Mouse (Mus musculus): ENCODE measurements around the gene Bcl3. TPM values are rescaled to one million over a fixed set of nuclear protein-coding genes. Genes with fewer than 3 reads are reported as not detected.

The Bcl3 gene
- polyA plus RNA-seq, 1 experiment, result 0.18 TPM

DNA sequence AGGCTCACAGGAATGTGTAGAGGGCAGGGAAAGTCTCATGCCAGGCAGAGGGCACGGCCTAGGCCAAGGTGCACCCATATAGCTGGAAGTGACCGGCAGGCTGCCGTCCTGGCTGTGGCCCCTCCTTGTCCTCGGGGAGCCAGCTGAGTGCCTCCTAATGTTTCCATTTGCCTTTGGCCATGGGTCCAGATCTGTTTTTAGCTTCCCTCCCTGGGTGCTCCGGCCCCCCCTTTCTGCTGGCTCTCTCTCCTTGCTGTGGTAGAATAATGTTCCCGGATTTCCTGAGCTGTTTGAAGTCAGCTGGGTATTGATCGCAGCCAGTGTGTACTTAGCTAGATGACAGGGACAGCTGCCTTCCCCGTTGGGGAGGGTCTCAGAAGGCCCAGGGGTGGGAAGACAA lies 38.9 kb downstream of the Bcl3 start:
- TF ChIP-seq TAL1 (IDR thresholded peaks at IDR 0.05; ENCODE audit: low read length), result no peak
- no peak for TF ChIP-seq GATA1 (IDR thresholded peaks at IDR 0.05; ENCODE audit: low read length)
- no peaks in the 10 kb centered on the region for H3K27me3 ChIP-seq (ENCODE audit: control insufficient read depth)
- peaks cover 4% of the 10 kb centered on the region; the same call in 1 of the 2 replicates for H3K9me3 ChIP-seq (ENCODE audit: control insufficient read depth, low read length)
- H3K4me3 ChIP-seq (replicated peaks), result no peak overlapping the region
- H3K4me1 ChIP-seq (ENCODE audit: control insufficient read depth), result no peaks in the 10 kb centered on the region
- no peaks in the 10 kb centered on the region for H3K36me3 ChIP-seq (ENCODE audit: control insufficient read depth)

DNA sequence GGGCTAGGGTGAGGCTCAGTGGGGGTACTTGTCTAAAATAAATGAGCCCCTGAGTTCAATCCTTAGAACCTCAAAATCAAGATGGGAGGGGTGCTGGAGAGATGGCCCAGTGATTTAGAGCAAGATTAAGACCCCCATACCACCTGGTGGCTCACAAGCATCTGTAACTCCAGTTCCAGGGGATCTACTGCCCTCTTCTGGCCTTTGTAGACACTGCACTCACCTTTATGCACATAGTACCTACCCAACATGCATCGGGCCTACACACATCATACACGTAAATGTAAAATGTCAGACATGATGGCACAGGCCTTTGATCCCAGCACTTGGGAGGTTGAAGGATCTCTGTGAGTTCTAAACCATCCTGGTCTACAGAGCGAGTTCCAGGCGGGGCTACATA lies 39.9 kb downstream of the Bcl3 start:
- Histone ChIP-seq H3K9me3 (ENCODE audit: control insufficient read depth, low read length) (peaks cover 4% of the 10 kb centered on the region; the same call in 1 of the 2 replicates), H3K4me1 (ENCODE audit: control insufficient read depth) (no peaks in the 10 kb centered on the region), H3K27me3 (ENCODE audit: control insufficient read depth) (no peaks in the 10 kb centered on the region), H3K36me3 (ENCODE audit: control insufficient read depth) (no peaks in the 10 kb centered on the region), H3K4me3 (replicated peaks) (no peak overlapping the region)
- TF ChIP-seq TAL1 (IDR thresholded peaks at IDR 0.05; ENCODE audit: low read length) (no peak), GATA1 (IDR thresholded peaks at IDR 0.05; ENCODE audit: low read length) (no peak)

DNA sequence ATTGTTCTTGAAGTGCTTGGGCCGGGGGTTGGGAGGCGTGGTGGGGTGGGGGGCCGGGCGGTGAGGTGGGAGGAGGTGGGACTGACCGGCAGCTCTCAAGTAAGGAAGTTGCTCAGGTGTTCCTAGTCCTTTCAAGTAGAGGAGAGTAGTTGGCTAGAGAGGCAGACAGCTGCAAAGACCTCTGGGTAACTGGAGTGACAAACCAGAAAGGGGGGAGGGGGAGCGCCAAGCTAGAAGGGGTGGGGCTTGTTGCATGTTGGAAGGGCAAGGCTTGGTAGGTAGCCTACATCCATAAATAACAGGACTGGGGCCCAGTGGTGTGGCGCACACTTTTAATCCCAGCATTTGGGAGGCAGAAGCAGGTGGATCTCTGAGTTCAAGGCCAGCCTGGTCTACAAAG lies 40.8 kb downstream of the Bcl3 start:
- Histone ChIP-seq H3K4me3 (replicated peaks) (no peak overlapping the region), H3K9me3 (ENCODE audit: control insufficient read depth, low read length) (peaks cover 4% of the 10 kb centered on the region; the same call in 1 of the 2 replicates), H3K36me3 (ENCODE audit: control insufficient read depth) (no peaks in the 10 kb centered on the region), H3K27me3 (ENCODE audit: control insufficient read depth) (no peaks in the 10 kb centered on the region), H3K4me1 (ENCODE audit: control insufficient read depth) (no peaks in the 10 kb centered on the region)
- TF ChIP-seq TAL1 (IDR thresholded peaks at IDR 0.05; ENCODE audit: low read length) (no peak), GATA1 (IDR thresholded peaks at IDR 0.05; ENCODE audit: low read length) (no peak)

DNA sequence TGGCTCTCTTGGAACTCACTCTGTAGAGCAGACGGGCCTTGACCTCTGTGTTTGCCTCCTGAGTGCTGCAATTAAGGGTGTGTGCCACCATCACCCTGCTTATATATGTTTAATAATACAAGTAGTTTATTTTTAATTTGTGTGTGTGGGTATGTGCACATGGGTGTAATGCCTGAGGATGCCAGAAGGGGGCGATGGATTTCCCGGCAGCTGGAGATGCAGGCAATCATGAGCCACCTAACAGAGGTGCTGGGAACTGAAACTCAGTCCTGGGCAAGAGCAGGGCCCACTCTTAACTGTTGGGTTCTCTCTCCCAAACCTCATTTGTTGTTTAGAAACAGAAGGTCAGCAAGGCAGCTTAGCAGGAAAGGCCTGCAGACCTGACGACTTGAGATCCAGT lies 42.7 kb downstream of the Bcl3 start:
- Histone ChIP-seq H3K4me3 (replicated peaks) (no peak overlapping the region), H3K4me1 (ENCODE audit: control insufficient read depth) (no peaks in the 10 kb centered on the region), H3K36me3 (ENCODE audit: control insufficient read depth) (no peaks in the 10 kb centered on the region), H3K27me3 (ENCODE audit: control insufficient read depth) (no peaks in the 10 kb centered on the region), H3K9me3 (ENCODE audit: control insufficient read depth, low read length) (peaks cover 4% of the 10 kb centered on the region; the same call in 1 of the 2 replicates)
- TF ChIP-seq GATA1 (IDR thresholded peaks at IDR 0.05; ENCODE audit: low read length) (no peak), TAL1 (IDR thresholded peaks at IDR 0.05; ENCODE audit: low read length) (no peak)

GRCm38 (mm10) chr7:19778645-19779044 lies 43.9 kb downstream of the Bcl3 start:
- Histone ChIP-seq H3K27me3 (ENCODE audit: control insufficient read depth) (no peaks in the 10 kb centered on the region), H3K4me3 (replicated peaks) (no peak overlapping the region), H3K9me3 (ENCODE audit: control insufficient read depth, low read length) (peaks cover 4% of the 10 kb centered on the region; the same call in 1 of the 2 replicates), H3K4me1 (ENCODE audit: control insufficient read depth) (no peaks in the 10 kb centered on the region), H3K36me3 (ENCODE audit: control insufficient read depth) (no peaks in the 10 kb centered on the region)
- TF ChIP-seq TAL1 (IDR thresholded peaks at IDR 0.05; ENCODE audit: low read length), result no peak
- no peak for TF ChIP-seq GATA1 (IDR thresholded peaks at IDR 0.05; ENCODE audit: low read length)

GRCm38 (mm10) chr7:19777049-19777723 lies 45.4 kb downstream of the Bcl3 start:
- Histone ChIP-seq H3K27me3 (ENCODE audit: control insufficient read depth) (peaks cover under 1% of the 10 kb centered on the region; the same call in 1 of the 2 replicates), H3K4me3 (replicated peaks) (no peak overlapping the region), H3K9me3 (ENCODE audit: control insufficient read depth, low read length) (peaks cover 4% of the 10 kb centered on the region; the same call in 1 of the 2 replicates), H3K36me3 (ENCODE audit: control insufficient read depth) (no peaks in the 10 kb centered on the region), H3K4me1 (ENCODE audit: control insufficient read depth) (no peaks in the 10 kb centered on the region)
- TF ChIP-seq GATA1 (IDR thresholded peaks at IDR 0.05; ENCODE audit: low read length) (no peak), TAL1 (IDR thresholded peaks at IDR 0.05; ENCODE audit: low read length) (no peak)

DNA sequence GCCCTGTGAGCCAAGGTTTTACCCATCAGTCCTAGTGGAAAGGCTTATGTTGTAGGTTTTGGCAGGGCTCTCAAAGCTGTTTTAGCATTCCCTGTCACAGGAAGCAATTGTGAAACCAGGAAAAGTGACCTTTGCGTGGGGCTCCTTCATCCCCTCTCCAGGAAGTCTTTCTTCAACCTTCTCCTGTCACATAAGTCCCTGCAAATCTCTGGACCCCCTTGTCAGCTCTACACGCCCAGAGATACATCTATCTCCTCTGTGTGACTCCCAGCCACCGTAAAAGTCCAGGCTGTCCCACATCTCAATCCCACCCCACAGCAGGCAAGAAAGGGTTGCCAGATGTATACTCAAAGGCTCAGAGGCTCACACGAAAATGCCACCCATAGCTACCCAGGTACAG lies 50.9 kb downstream of the Bcl3 start:
- H3K36me3 ChIP-seq (ENCODE audit: control insufficient read depth), result no peaks in the 10 kb centered on the region
- H3K4me3 ChIP-seq (replicated peaks), result no peak overlapping the region
- H3K9me3 ChIP-seq (ENCODE audit: control insufficient read depth, low read length), result no peaks in the 10 kb centered on the region
- peaks cover 10% of the 10 kb centered on the region for H3K4me1 ChIP-seq (ENCODE audit: control insufficient read depth)
- peaks cover 40% of the 10 kb centered on the region for H3K27me3 ChIP-seq (ENCODE audit: control insufficient read depth)
- TF ChIP-seq TAL1 (IDR thresholded peaks at IDR 0.05; ENCODE audit: low read length), result no peak
- TF ChIP-seq GATA1 (IDR thresholded peaks at IDR 0.05; ENCODE audit: low read length), result no peak

DNA sequence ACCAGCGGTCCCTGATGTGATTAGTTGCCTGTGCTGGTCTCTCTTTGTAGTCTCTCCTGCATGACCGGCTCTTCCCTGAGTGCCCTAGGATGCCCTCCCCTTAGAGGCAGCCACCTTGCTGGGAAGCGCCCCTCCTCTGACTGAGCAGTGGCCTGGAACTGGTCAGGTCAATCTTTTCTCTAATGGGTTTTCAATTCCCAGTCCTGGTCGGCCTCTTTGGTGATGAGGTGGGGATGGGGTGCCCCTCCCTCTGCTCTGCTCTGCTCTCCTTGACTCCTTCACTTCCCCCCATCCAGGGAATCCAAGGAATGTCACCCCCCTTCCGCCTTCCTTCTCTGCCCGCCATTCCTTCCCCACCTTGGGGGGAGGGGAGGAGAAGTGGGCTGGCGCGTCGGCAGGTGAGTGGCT lies 51.6 kb downstream of the Bcl3 start, which contains the start of gene Bcam:
Bcam (minus strand) TSS at position 33 of the 408 bp plus-strand sequence.
- Histone ChIP-seq H3K36me3 (ENCODE audit: control insufficient read depth) (no peaks in the 10 kb centered on the region), H3K9me3 (ENCODE audit: control insufficient read depth, low read length) (no peaks in the 10 kb centered on the region), H3K4me3 (replicated peaks) (peak within 1 kb of the TSS; percentile 37), H3K4me1 (ENCODE audit: control insufficient read depth) (peaks cover 10% of the 10 kb centered on the region), H3K27me3 (ENCODE audit: control insufficient read depth) (peaks cover 40% of the 10 kb centered on the region)
- TF ChIP-seq TAL1 (IDR thresholded peaks at IDR 0.05; ENCODE audit: low read length) (no peak), GATA1 (IDR thresholded peaks at IDR 0.05; ENCODE audit: low read length) (no peak)

GRCm38 (mm10) chr7:19770375-19770754 lies 52.2 kb downstream of the Bcl3 start:
- Histone ChIP-seq H3K27me3 (ENCODE audit: control insufficient read depth) (peaks cover 40% of the 10 kb centered on the region), H3K4me1 (ENCODE audit: control insufficient read depth) (peaks cover 10% of the 10 kb centered on the region), H3K9me3 (ENCODE audit: control insufficient read depth, low read length) (no peaks in the 10 kb centered on the region), H3K4me3 (replicated peaks) (peak overlapping the region; percentile 37), H3K36me3 (ENCODE audit: control insufficient read depth) (no peaks in the 10 kb centered on the region)
- TF ChIP-seq GATA1 (IDR thresholded peaks at IDR 0.05; ENCODE audit: low read length) (no peak), TAL1 (IDR thresholded peaks at IDR 0.05; ENCODE audit: low read length) (no peak)
